9 mouse cellular contexts compared by ENCODE assay signal in genomic region chr3:28031643-28032243, GRCm38 (mm10).
DNase-seq lines count a peak whose midpoint lies in the region; ATAC-seq lines count a peak whose summit lies in the region.
"Had no signal": no experiment of that assay in that cellular context is flagged by ENCODE, and none has a peak within 500 bp of the region (broad histone marks: within the 10 kb centered on the region; RNA-seq: fewer than 3 reads in every experiment).

No protein-coding gene starts in this region.

- H3K4me3 ChIP-seq in heart, embryonic 11.5 days (ENCODE audit: low read depth, low read length): no peak overlapping the region
- H3K4me3 ChIP-seq: neural tube, embryonic 12.5 days had no signal

- no peak overlapping the region for H3K4me2 ChIP-seq in heart, embryonic 11.5 days
- H3K4me2 ChIP-seq: neural tube, embryonic 12.5 days had no signal

- ATAC-seq in heart, embryonic 11.5 days (replicated peaks; ENCODE audit: insufficient number of reproducible peaks, low FRiP score, low TSS enrichment): no peak
- peak; percentile 64 for ATAC-seq in megakaryocyte, adult 5-6 weeks (ENCODE audit: poor library complexity, severe bottlenecking)

- no peaks in the 10 kb centered on the region for H3K36me3 ChIP-seq in heart, embryonic 11.5 days (ENCODE audit: control insufficient read depth, insufficient read depth, low read length)
- H3K36me3 ChIP-seq: neural tube, embryonic 12.5 days had no signal

- peak overlapping the region; percentile 57 for H3K27ac ChIP-seq in heart, embryonic 11.5 days (ENCODE audit: low read depth, low read length)
- H3K27ac ChIP-seq: neural tube, embryonic 12.5 days had no signal

- DNase-seq in heart, adult 11 months: peak; percentile 95
- DNase-seq in heart, postnatal 4 days: no peak
- DNase-seq in T-cell, adult 2 months (ENCODE audit: low spot score): peak; percentile 12
- no peak for DNase-seq in urinary bladder, postnatal 36 days (ENCODE audit: low spot score in 2 of 2)
- DNase-seq in cerebellum, adult 9-11 months: no peak
- DNase-seq in adrenal gland, adult 2 months: no peak

- 55% methylated on average over 7 of the region's 7 CpGs for WGBS in heart, embryonic 11.5 days (ENCODE audit: insufficient replicate concordance)

- no peaks in the 10 kb centered on the region for H3K27me3 ChIP-seq in heart, embryonic 11.5 days (ENCODE audit: control insufficient read depth, insufficient read depth, low read length)
- H3K27me3 ChIP-seq: neural tube, embryonic 12.5 days had no signal

- H3K9me3 ChIP-seq in heart, embryonic 11.5 days (replicated peaks; ENCODE audit: control insufficient read depth, low read length): no peaks in the 10 kb centered on the region
- H3K9me3 ChIP-seq: neural tube, embryonic 12.5 days had no signal

- peaks cover 6% of the 10 kb centered on the region; the same call in 1 of the 2 replicates for H3K4me1 ChIP-seq in heart, embryonic 11.5 days (ENCODE audit: control insufficient read depth, insufficient read depth, low read length)
- H3K4me1 ChIP-seq: neural tube, embryonic 12.5 days had no signal

- no peak overlapping the region for H3K9ac ChIP-seq in heart, embryonic 11.5 days (ENCODE audit: low read depth, low read length)
- H3K9ac ChIP-seq: neural tube, embryonic 12.5 days had no signal

Comparison
In these comparisons a context has a peak if more than half of its experiments do, and no peak if none do; other contexts are left out.
1. DNase-seq: peak in heart, adult 11 months (single experiment) and T-cell, adult 2 months (single experiment); none in heart, postnatal 4 days (single experiment), urinary bladder, postnatal 36 days (0 of 2), cerebellum, adult 9-11 months (single experiment) and adrenal gland, adult 2 months (single experiment).